Mouse (Mus musculus) adrenal gland, postnatal 10 days (tissue): ENCODE measurements around the gene Tcp11. TPM values are rescaled to one million over a fixed set of nuclear protein-coding genes. Genes with fewer than 3 reads are reported as not detected.

Experiments
- DNase-seq: peaks from one replicate; pipeline ENCODE4 v3.0.0; 2021; ENCODE audit warnings: mixed read lengths
- long read RNA-seq, 2 experiments: library from polyadenylated mRNA; stranded (forward); transcript quantifications; one replicate each; pipeline ENCODE4 v2.0.0; 2021
- total RNA-seq, 2 experiments: library from RNA; stranded (reverse); gene quantifications; 2 replicates each; pipeline ENCODE4 v1.2.3; 2021

Tcp11 gene
- under 1 TPM; 0.24 to 0.57 TPM for total RNA-seq
- long read RNA-seq, experiment 1, result 0 reads
- long read RNA-seq, experiment 2, partial matches to known transcripts, result 1 of 1 reads
- long read RNA-seq, experiment 2, other reads (novel, unspliced or antisense), result 0 of 1 reads

GRCm38 (mm10) chr17:28080045-28080816 lies at the start of gene Tcp11:
Gene Tcp11 (minus strand): TSS chr17:28080639.
- DNase-seq, result no peak

- DNase-seq, result no peak
Observed at GRCm38 (mm10) chr17:28129796-28130195, 49.4 kb upstream of the Tcp11 start.

GRCm38 (mm10) chr17:28124368-28124767 lies 43.9 kb upstream of the Tcp11 start:
- DNase-seq, result no peak

GRCm38 (mm10) chr17:28123627-28124026 lies 43.2 kb upstream of the Tcp11 start:
- no peak for DNase-seq

GRCm38 (mm10) chr17:28122949-28123348 lies 42.5 kb upstream of the Tcp11 start:
- DNase-seq, result no peak

- DNase-seq, result no peak
Observed at GRCm38 (mm10) chr17:28120460-28120859, 40.0 kb upstream of the Tcp11 start.

GRCm38 (mm10) chr17:28117451-28118209 lies 37.2 kb upstream of the Tcp11 start:
- DNase-seq, result peak; percentile 75

GRCm38 (mm10) chr17:28116335-28116734 lies 35.9 kb upstream of the Tcp11 start:
- DNase-seq, result no peak

- no peak for DNase-seq
Observed at GRCm38 (mm10) chr17:28112266-28112665, 31.8 kb upstream of the Tcp11 start.

- DNase-seq, result no peak
Observed at GRCm38 (mm10) chr17:28107275-28107674, 26.8 kb upstream of the Tcp11 start.

GRCm38 (mm10) chr17:28106352-28106751 lies 25.9 kb upstream of the Tcp11 start:
- DNase-seq, result no peak

GRCm38 (mm10) chr17:28104416-28104815 lies 24.0 kb upstream of the Tcp11 start:
- no peak for DNase-seq

GRCm38 (mm10) chr17:28101902-28102319 lies 21.5 kb upstream of the Tcp11 start:
- no peak for DNase-seq

GRCm38 (mm10) chr17:28101284-28101887 lies 20.9 kb upstream of the Tcp11 start:
- DNase-seq, result no peak

- DNase-seq, result no peak
Observed at GRCm38 (mm10) chr17:28100669-28101068, 20.2 kb upstream of the Tcp11 start.

GRCm38 (mm10) chr17:28099086-28099485 lies 18.6 kb upstream of the Tcp11 start:
- DNase-seq, result no peak

- no peak for DNase-seq
Observed at GRCm38 (mm10) chr17:28097308-28097707, 16.9 kb upstream of the Tcp11 start.

- peak; percentile 24 for DNase-seq
Observed at GRCm38 (mm10) chr17:28096418-28096817, 16.0 kb upstream of the Tcp11 start.

GRCm38 (mm10) chr17:28093837-28094236 lies 13.4 kb upstream of the Tcp11 start:
- no peak for DNase-seq

- no peak for DNase-seq
Observed at GRCm38 (mm10) chr17:28092297-28092696, 11.9 kb upstream of the Tcp11 start.

GRCm38 (mm10) chr17:28088718-28089117 lies 8.3 kb upstream of the Tcp11 start:
- DNase-seq, result no peak

- DNase-seq, result no peak
Observed at GRCm38 (mm10) chr17:28087430-28087829, 7.0 kb upstream of the Tcp11 start.

- peak; percentile 97 for DNase-seq
Observed at GRCm38 (mm10) chr17:28084964-28085363, 4.5 kb upstream of the Tcp11 start.
